Comparison of ENCODE assay signal across 8 mouse cellular contexts in the genomic region with DNA sequence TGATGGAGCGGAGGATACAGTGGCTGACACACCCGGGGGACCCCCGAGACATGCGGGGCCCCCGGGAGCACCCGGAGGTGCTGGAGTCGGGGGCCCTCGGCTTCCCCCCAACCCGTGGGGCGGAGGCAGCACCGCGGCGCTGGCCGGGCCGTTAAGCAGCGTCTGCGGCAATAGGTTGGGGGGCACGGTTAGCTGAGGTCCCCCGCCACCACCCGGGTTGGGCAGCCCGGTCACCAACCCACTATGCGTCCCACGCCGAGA. TPM values are rescaled to one million over a fixed set of nuclear protein-coding genes. Genes with fewer than 3 reads are reported as not detected.
DNase-seq lines count a peak whose midpoint lies in the region; ATAC-seq and TF ChIP-seq lines count a peak whose summit lies in the region.

No protein-coding gene starts in this region.

- intact Hi-C loops in left cerebral cortex, postnatal 10 days (cut with DNase I) = loop anchor here (5.0 kb wide), 1 partner anchor 81 kb away; no protein-coding TSS in a partner anchor

- DNase-seq in lung, postnatal 36 days = no peak
- DNase-seq in yolk sac, embryonic 10.5 days (ENCODE audit: low spot score) = no peak
- DNase-seq in left cerebral cortex, postnatal 10 days (ENCODE audit: extremely low spot score in 1 of 2, low spot score in 2 of 2) = no peak
- DNase-seq in gastrocnemius, postnatal 25 days = no peak

- under 1% methylated on average over 21 of the region's 24 CpGs for WGBS in lung, embryonic 15.5 days
- under 1% methylated on average over 24 of the region's 24 CpGs for WGBS in embryonic facial prominence, embryonic 15.5 days
- under 1% methylated on average over 24 of the region's 24 CpGs for WGBS in intestine, postnatal 0 days
- WGBS in neural tube, embryonic 15.5 days = 0% methylated on average over 24 of the region's 24 CpGs

- ATAC-seq in lung, embryonic 15.5 days (ENCODE audit: borderline replicate concordance, extremely low read depth, low FRiP score, low TSS enrichment) = no peak
- ATAC-seq in embryonic facial prominence, embryonic 15.5 days (ENCODE audit: insufficient number of reproducible peaks, low FRiP score, low TSS enrichment, low read depth) = no peak
- no peak for ATAC-seq in intestine, postnatal 0 days
- no peak for ATAC-seq in neural tube, embryonic 15.5 days (ENCODE audit: low FRiP score)

- peak overlapping the region; percentile 88 for H3K4me3 ChIP-seq in lung, embryonic 15.5 days
- H3K4me3 ChIP-seq in embryonic facial prominence, embryonic 15.5 days (replicated peaks) = peak overlapping the region; percentile 64
- peak overlapping the region; percentile 80 for H3K4me3 ChIP-seq in intestine, postnatal 0 days (ENCODE audit: low read depth, low read length)
- H3K4me3 ChIP-seq in neural tube, embryonic 15.5 days (replicated peaks) = peak overlapping the region; percentile 89

- no peak for TF ChIP-seq CTCF in intestine, postnatal 0 days (IDR thresholded peaks at IDR 0.05; ENCODE audit: low read depth)

- H3K9me3 ChIP-seq in lung, embryonic 15.5 days = no peaks in the 10 kb centered on the region
- no peaks in the 10 kb centered on the region for H3K9me3 ChIP-seq in embryonic facial prominence, embryonic 15.5 days (replicated peaks)
- no peaks in the 10 kb centered on the region for H3K9me3 ChIP-seq in intestine, postnatal 0 days (ENCODE audit: control insufficient read depth)
- no peaks in the 10 kb centered on the region for H3K9me3 ChIP-seq in neural tube, embryonic 15.5 days (replicated peaks)

- H3K27ac ChIP-seq in lung, embryonic 15.5 days = peak overlapping the region; percentile 100
- H3K27ac ChIP-seq in embryonic facial prominence, embryonic 15.5 days (replicated peaks) = peak overlapping the region; percentile 100
- peak overlapping the region; percentile 94; the same call in 1 of the 2 replicates for H3K27ac ChIP-seq in intestine, postnatal 0 days (ENCODE audit: low read depth, low read length)
- H3K27ac ChIP-seq in neural tube, embryonic 15.5 days (replicated peaks) = peak overlapping the region; percentile 99

- H3K36me3 ChIP-seq in lung, embryonic 15.5 days = 0 out of 2 replicates have a peak, but pooled peaks cover 3% of the 10 kb centered on the region
- H3K36me3 ChIP-seq in embryonic facial prominence, embryonic 15.5 days = no peaks in the 10 kb centered on the region
- H3K36me3 ChIP-seq in intestine, postnatal 0 days (ENCODE audit: control insufficient read depth, insufficient read depth) = no peaks in the 10 kb centered on the region
- H3K36me3 ChIP-seq in neural tube, embryonic 15.5 days = no peaks in the 10 kb centered on the region

- peak overlapping the region; percentile 98 for H3K9ac ChIP-seq in lung, embryonic 15.5 days
- H3K9ac ChIP-seq in embryonic facial prominence, embryonic 15.5 days = peak overlapping the region; percentile 79
- peak overlapping the region; percentile 82 for H3K9ac ChIP-seq in intestine, postnatal 0 days (ENCODE audit: low read depth, low read length)
- H3K9ac ChIP-seq in neural tube, embryonic 15.5 days (replicated peaks) = peak overlapping the region; percentile 100

- peaks cover 49% of the 10 kb centered on the region for H3K4me1 ChIP-seq in lung, embryonic 15.5 days
- H3K4me1 ChIP-seq in embryonic facial prominence, embryonic 15.5 days = peaks cover 65% of the 10 kb centered on the region
- H3K4me1 ChIP-seq in intestine, postnatal 0 days (replicated peaks; ENCODE audit: control insufficient read depth, insufficient read depth, low read length) = peaks cover 7% of the 10 kb centered on the region; the same call in 1 of the 2 replicates
- H3K4me1 ChIP-seq in neural tube, embryonic 15.5 days = peaks cover 54% of the 10 kb centered on the region

- no peaks in the 10 kb centered on the region for H3K27me3 ChIP-seq in lung, embryonic 15.5 days
- no peaks in the 10 kb centered on the region for H3K27me3 ChIP-seq in embryonic facial prominence, embryonic 15.5 days
- peaks cover 11% of the 10 kb centered on the region for H3K27me3 ChIP-seq in intestine, postnatal 0 days (replicated peaks; ENCODE audit: control insufficient read depth, insufficient read depth, low read length)
- no peaks in the 10 kb centered on the region for H3K27me3 ChIP-seq in neural tube, embryonic 15.5 days (replicated peaks)

- H3K4me2 ChIP-seq in lung, embryonic 15.5 days = peak overlapping the region; percentile 92
- H3K4me2 ChIP-seq in embryonic facial prominence, embryonic 15.5 days (replicated peaks) = peak overlapping the region; percentile 86
- H3K4me2 ChIP-seq in intestine, postnatal 0 days (replicated peaks; ENCODE audit: low read depth) = peak overlapping the region; percentile 98
- peak overlapping the region; percentile 85 for H3K4me2 ChIP-seq in neural tube, embryonic 15.5 days

RNA-seq across cellular contexts. Expression of a gene that starts 1.6 kb away (rescaled TPM):
- 49.4 and 50.0 TPM in 2 replicates for polyA plus RNA-seq in lung, embryonic 15.5 days (2015; fragmentation: Nextera tagmentation; extraction: Ambion mirVana)
- polyA plus RNA-seq in embryonic facial prominence, embryonic 15.5 days (2015; fragmentation: Nextera tagmentation; extraction: Ambion mirVana) = 45.2 and 50.6 TPM in 2 replicates
- polyA plus RNA-seq in intestine, postnatal 0 days (2015; fragmentation: Nextera tagmentation; extraction: Ambion mirVana) = 10.0 and 10.7 TPM in 2 replicates
- polyA plus RNA-seq in neural tube, embryonic 15.5 days (2015; fragmentation: Nextera tagmentation; extraction: Ambion mirVana) = 53.3 and 69.9 TPM in 2 replicates
- total RNA-seq in left cerebral cortex, postnatal 10 days (2021) = 10 to 100 TPM; 86.4 to 89.5 TPM
- 10 to 100 TPM; 22.0 to 24.0 TPM for total RNA-seq in gastrocnemius, postnatal 25 days (2021)
